Mouse (Mus musculus) gastrocnemius, postnatal 25 days (tissue): ENCODE data around the gene Sec14l1. TPM values are rescaled to one million over a fixed set of nuclear protein-coding genes. Genes with fewer than 3 reads are reported as not detected.

Source experiments
- DNase-seq: peaks from one replicate; pipeline ENCODE4 v3.0.0; 2022
- total RNA-seq, 2 experiments: library from RNA; stranded (reverse); gene quantifications; 1 replicate in 1 of 2; 2 replicates in 1 of 2; pipeline ENCODE4 v1.2.3; 2021

Sec14l1 gene
- total RNA-seq, 2 experiments from 2014 or later, result 40.7 to 45.1 TPM

DNA sequence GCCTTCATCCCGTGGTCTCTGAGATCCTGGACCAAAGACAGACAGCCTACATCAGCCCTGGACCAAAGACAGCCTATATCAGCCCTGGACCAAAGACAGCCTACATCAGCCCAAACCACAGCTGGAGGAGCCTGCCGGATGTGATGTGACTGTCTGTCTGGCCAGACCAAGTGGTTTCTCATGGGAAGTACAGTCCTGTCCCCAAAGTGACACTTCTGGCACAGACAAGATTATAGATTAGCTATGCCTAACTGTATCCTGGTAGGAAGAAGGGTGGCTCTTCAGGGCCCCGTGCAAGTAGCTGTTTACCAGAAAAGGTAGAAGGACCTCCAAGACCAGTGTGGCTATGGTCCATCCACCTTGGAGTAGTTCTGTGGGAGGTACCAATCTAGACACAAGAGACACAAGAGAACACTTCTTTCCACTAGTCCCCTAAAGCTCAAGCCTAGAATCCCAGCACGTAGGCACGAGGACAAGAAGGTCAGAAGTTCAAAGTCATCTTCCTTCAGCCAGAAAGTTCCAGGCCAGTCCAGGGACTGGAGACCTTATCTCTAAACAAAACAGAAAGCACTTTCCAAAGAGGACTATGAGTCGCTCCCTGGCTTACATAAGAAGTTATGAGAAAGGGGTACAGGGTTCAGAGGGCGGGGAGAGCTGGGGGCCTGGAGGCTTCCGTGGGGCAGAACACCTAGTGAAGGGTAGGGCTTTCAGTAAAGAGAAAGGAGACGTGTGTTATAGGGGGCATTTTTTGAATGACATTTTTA lies 27.8 kb upstream of the Sec14l1 start:
- DNase-seq, result no peak

DNA sequence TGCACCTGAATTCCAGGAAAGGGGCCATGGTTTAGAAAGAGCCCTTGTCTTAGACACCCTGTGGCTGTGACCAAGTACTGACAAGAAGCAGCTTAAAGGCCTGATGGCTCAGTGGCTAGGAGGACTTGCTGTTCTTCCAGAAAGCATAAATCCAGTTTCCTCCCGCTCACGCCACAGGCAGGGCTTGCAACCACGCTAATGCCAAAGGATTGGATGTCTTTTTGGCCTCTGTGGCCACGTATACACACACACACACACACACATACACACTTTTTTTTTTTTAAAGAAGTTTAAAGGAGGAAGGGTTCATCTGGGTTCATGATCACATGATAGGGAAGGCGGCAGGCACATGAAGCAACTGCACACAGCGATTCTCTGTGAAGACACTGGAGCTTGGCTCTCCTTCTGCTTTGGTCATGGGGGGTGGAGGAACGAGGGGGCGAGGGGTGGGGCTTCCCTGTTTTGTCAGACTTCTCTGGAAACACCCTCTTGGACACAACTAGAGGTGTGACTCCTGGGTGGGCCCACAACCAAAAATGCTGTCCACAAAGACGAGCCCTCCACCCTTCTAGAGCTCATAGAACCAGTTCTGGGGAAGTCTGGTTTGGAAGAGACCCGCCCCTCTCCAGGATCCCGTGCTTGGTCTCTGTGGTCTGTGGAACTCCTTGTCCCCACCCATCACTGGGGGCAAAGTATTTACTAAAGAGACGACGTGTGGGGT lies 26.5 kb upstream of the Sec14l1 start:
- peak; percentile 70 for DNase-seq

DNA sequence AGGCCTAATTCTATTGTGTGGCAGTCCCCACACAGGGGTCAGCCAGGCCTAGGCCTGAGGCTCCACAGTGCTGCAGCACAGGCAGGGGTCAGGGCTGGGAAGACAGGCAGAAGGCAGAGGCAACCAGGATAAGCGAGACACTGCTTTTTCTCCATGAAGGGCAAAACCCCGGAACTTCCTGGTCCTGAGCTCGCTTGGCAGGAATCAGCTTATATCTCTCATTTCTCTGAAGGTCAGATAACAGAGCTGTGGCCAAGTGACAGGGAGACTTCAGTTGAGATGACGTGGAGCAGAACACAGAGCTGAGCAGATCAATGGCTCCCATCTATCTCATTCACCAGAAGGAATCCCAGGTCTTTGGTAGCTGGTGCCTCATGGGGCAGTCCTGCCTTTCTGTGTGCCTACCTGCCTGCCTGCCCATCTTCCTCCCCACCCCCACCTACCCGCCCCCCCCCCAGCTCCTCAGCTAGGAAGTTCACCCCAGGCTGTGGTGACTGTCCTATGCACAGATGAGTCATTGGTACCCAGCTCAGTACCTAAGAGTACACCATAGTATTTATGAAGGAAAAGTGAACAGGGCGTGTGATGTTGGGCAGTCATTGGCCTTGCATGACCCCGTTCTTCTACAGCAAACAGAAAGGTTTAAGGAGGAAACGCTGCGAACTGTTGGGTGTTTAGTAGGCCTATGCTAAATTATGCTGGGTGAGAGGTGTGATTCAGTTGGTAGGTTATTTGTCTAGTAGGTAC lies 25.1 kb upstream of the Sec14l1 start:
- DNase-seq, result no peak

DNA sequence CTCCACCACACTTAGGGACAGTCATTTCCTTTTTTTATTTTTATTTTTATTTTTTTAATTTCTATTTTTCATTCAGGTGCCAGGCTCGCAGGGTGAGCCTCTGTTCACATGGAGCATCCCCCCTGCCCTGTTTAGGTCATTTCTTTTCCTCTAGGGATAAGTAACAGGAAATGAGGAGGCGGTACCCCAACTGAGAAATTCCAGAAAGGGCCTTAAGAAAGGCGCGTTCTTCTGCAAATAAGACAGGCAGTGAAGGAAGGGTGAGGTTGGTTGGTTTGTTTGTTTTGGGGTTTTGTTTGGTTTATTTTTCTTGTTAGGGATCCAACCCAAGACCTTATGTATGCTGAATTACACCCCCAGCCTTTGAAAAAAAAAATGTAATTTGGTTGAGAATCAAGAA lies 23.6 kb upstream of the Sec14l1 start:
- no peak for DNase-seq

DNA sequence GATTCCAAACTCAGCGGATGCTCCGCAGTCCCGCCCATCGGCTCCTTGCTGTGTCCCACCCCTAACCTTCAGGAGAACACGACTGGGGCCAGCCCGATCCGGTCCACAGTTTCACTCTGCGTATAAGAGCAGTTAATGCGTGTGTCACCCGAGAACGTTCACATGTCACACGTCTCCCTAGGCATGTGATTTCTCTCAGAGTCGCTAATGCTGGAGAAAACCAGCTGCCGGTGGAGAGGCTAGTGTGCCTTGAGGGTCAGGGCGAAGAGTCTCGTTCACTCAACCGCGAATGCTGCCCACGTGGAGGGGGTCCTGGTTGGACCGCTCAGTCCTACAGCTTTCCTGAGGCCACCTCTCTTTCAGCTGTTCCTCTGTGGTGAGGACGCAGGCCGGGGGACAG lies 23.1 kb upstream of the Sec14l1 start:
- peak; percentile 57 for DNase-seq

DNA sequence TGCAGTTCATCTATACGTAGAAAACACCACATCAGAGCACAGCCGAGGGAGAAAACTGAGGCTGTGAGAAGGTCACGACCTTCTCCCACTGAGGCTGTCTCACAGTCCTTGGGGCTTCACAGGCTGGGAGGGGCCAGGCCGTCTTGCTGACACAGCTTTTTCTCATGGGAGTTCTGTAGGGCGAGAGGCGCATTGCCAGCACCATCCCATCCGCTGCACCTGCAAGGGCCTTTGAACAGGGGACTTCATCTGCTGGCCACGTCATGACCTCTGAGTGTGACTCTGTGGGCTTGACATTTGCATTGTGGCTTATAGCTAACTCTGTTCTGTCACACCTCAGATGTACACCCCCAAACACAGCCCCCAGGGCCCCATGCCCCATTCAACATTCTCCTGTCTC lies 22.3 kb upstream of the Sec14l1 start:
- DNase-seq, result peak; percentile 51

DNA sequence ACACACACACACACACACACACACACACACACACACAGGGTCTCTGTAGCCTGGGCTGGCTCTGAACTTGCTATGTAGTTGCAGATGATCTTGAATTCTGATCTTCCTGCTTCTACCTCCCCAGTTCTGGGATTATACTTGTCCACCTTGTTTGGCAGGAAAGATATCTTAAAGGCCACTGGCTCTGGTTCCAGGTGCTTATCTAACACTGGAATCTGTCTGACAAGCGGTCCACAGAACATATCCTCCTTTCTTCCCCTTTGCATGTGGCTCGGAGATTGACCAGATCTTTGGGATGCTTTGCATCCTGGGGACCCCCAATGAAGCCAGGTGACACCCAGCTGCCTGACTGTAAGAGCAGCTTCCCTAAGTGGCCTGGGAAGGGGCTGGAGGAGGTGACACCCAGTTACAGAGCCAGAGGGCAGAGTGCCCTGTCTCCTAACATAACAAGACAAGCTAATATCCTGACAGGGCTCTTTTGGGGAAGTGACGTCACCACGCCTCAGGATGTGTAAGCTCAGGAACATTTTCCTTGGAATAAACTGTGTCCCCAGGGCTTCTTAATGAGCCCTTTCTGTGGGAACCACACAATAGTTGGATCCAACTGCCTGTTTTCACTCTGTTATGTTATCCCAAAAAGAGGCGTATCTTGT lies 20.9 kb upstream of the Sec14l1 start:
- peak; percentile 66 for DNase-seq

DNA sequence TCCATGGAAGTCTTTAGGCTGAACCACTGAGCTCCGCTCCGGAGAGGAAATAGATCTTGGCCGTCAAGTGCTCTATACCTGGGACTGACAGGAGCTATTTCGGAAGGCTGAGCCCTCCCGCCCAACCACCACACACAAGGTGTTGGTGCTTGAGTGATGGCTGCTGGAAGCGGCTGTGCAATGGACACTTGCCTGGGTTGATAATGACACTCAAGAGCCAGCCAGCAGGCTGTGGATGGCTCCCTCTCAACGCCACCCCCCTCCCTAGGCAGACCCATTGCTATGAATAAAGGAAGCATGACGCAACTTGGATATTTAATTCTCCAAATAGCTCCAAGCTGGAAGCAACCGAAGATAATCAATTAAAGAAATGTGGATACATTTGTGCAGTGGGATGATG lies 20.3 kb upstream of the Sec14l1 start:
- peak; percentile 68 for DNase-seq

DNA sequence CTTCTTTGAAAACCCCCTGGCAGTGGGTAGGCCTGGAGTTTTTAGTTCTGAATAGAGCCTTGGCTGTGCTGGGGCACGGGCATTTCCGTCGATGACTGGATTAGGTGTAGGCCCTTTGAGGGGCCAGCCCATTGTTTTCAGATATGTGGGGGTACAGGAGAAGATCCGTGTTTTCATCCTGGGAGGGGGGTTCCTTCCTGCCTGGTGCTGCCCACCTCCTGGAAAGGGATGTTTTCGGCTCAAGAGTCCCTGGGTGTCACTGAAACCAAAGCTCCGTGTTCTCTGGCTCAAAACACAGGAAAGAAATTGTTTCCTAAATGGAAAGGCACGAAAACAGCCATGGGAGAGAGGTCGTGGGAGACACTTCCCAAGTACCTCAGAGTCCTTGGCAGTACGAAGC lies 17.9 kb upstream of the Sec14l1 start:
- DNase-seq, result peak; percentile 44

DNA sequence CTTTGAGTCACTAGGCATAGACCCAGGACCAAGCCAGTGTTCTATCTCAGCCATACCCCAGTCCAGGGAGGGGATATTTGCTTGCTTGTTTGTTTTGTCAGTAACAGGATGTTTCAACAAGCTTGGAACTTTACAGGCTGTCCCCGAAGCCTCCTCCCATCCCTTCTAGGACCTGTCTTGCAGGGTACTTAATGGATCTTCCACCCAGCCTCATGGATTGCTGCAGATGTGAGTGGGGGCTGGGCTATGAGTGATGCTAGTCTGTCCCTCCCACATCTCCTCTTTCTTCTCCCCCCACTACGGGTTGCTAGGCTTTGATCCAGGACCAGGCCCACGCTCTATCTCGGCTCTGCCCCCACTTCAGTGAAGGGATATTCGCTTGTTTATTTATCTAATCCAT lies 16.8 kb upstream of the Sec14l1 start:
- DNase-seq, result peak; percentile 62

DNA sequence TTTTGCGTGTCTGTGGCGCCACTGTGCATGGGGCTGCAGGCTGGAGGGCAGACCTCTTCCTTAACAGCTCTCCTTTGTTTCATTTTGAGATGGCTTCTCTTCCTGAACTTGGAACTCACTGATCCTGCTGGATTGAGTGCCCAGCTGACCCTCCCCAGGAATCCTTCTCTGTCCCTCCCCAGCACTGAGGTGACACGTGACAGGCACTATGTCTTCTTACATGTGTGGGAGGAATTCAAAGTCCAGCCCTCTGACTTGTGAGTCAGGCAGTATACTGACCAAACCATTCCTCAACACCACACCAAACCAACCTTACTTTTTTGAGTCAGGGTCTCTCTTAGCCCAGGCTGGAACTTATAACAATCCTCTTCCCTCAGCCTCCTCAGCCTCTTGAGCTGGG lies 16.2 kb upstream of the Sec14l1 start:
- DNase-seq, result no peak

DNA sequence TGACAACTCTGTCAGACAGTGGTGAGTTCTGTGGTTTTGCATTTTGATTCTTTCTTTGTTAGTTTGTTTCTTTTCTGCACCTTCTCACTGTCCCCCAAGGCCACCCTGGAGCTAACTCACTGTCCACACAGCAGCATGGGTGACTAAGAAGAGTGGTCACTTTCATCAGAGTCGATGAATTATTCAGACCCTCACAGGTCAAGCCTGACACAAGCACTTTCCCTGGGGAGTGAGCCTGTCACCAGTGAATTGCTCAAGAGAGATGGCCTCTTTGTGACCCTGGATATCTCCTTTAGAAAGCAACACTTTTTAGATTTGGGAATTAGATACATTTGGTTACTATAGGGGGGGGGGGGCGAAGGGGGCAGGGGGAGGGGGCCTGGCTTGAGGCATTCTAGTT lies 15.6 kb upstream of the Sec14l1 start:
- no peak for DNase-seq

DNA sequence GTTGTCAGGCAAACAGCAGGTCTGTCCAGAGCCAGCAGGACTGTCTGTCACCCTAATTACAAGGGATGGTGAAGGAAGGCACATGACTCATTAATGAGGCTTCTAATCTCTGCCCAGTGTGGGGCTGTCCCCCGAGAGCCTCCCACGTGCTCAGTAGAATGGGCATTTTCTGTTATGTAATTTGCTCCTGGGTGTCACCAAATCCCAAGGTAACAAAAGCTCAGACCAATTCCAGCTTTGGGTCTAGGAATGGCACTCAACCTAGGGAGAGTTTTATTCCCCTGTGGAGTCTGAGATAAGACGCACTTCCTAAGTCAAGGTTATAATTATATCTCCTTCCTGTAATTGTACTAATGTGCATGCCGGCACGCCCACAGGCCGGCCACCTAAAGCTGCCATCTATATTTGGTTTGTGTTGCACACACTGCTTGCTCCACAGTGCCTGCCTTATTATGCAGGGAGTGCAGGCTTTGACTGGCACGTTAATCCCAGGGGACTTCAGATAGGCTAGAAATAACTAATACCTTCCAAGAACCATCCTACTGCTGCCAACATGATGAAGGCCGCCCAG lies 13.5 kb upstream of the Sec14l1 start:
- peak; percentile 55 for DNase-seq

DNA sequence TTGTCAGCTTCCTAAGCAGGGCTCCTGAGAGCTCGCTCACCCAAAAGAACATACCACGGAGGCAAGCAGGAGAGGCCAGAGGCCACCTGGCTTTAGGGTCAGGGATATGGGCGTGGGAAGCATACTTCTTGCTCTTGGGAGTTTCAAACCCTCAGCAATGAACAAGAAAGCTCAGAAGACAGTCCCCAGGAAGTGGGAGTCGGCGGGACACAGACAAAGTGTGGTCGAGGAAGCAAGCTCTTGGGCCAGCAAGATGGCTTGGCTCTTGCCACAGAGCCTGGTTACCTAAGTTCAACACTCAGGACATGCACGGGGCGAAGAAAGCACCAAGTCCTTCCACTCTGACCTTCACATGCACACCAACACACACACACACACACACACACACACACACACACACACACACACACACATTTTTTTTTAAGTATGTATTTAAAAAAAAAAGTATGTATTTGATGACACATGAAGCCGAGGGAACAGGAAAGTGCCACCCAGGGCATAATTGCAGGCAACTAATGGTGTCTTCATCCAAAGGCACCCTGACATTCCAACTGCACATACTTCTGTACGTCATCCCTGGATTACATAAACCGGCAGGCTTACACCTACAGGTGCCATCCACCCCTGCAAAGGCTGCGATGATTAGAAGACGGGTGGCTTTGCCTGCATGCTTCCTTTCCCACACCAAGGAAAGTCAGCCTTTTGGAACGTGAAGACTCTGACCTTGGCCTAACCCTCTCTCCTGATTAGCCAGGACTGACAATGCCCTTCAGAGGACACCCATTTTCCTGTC lies 12.8 kb upstream of the Sec14l1 start:
- DNase-seq, result no peak

DNA sequence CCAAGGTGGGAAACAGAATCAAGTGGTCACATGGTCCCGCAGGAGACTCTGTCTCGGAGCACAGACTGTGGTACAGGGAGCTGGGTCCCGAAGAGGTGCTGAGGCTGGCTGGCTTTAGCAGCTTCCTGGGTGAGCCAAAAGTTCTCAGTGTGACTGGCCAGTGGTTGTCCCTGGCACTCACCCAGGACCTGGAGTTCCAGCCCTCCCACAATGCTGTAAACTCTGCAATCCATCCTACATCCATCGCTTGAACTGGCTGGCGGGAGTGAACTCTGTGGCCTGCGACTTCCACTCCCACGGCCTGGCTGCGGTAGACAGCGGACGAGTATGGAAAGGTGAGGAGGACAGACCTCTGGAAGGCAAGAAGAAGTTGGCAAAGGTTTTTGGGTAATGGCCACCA lies 11.4 kb upstream of the Sec14l1 start:
- peak; percentile 86 for DNase-seq

DNA sequence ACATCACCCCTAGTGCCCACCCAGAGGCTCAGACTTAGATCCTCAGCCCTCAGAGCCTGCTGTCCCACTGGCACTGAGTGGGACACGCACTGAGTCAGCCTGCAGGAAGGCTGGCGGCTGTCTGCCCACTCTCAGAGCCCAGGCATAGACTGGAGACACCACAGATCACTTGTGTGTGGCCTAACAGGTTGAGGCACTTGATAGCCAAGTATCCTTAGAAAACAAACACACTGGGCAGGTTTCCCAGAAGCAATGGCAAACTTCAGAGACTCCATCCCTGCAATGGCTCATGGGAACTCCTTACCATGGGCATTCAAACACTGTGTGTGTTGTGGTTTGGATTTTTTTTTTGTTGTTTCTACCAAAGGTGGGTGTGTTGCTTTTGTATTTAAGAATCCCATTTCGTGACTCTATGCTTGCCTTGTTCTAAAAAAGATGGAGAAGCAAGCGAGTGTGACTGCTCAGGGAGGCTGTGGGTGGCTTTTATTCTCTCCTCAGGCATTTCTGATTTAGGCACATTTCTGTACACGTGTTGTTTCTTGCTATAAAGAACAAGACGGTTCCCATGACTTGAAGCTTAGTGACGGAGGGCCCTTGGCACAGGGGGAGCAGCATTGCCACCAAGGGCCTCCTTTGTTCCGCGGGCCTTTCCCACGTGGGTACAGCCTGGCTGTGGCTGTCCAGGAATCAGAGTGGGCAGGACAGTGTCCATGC lies 10.8 kb upstream of the Sec14l1 start:
- DNase-seq, result no peak

DNA sequence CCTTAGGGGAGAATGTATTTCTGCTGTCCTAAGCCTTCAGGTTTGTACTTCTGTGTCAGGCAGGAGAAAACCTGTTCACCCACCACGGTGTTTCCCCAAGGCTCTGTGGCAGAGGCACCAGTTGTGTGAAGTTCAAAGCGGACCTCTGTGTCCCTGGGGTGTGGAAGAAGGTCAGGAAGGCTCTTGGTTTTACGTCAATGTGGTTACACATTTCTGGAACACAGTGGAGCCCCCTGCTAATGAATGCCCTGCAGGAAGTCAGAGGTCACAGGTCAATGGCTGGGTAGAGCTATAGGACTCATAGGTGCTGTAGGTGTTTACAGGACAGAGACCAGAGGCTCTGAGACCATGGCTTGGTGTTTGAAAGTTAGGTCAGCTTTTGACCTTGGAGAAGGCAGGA lies 9.7 kb upstream of the Sec14l1 start:
- DNase-seq, result no peak

DNA sequence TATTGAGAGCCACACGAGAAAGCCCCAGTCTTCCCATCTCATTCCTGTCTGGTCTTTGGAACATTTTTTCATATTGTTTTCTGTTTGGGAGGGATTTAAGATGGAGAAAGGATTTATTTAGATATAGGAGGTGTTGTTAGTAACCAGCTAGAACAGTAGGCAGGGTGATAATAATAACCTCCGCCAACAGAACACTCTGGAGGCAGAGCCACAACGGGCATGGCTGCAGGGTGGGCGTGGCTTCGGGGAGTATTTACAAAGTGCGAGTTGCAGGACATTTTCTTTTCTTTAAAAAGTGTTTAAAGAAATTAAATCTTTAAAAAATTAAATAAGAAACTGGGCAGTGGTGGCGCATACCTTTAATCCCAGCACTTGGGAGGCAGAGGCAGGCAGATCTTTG lies 9.1 kb upstream of the Sec14l1 start:
- no peak for DNase-seq

DNA sequence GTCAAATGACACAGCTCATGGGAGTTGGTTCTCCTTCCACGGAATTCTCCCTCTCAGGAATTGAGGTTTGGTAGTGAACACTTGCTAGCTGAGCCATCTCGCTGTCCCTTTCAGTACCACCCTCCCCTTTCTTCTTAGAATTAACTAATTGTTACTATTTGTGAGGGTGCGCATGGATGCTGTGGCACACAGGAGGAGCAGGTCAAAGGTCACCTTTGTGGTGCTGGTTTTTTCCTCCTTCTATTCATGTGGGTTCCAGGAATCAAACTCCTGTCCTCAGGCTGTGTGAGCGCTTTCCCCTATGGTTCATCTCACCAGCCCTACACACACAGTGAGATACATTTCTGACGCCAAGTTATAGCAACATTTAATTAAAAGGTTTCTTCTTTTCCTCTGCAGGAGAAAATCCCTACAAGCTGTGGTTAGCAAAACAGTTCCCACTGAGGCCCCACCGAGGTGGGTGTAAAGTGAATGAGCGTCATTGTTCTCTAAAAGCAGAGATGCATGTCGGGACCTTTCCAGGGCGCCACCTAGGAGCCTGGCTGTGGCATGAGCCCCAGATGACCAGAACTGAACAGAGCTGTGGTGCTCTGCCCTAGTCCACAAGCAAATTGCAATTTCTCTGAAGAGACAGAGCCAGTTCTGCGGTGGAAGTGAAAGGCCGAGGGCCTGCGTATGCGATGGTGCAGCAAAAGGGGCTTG lies 8.2 kb upstream of the Sec14l1 start:
- DNase-seq, result no peak

DNA sequence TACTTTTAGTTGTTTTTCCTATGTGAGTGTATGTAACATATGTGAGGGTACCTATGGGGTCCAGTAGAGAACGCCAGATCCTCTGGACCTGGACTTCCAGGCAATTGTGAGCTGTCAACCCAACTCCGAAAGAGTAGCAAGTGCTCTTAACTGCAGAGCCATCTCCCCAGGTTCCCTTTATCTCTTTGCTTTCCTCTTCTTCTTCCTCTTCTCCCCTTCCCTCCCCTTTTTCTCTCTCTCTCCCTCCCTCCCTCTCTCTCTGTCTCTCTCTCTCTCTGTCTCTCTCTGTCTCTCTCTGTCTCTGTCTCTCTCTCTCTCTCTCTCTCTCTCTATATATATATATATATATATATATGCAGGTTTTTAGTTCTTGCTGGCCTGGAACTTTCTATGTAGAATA lies 7.1 kb upstream of the Sec14l1 start:
- no peak for DNase-seq
